Mouse (Mus musculus) A20 (cell line): ENCODE results near the gene Pkp1.

Experiments
- DNase-seq: peaks from one replicate; pipeline ENCODE4 v3.0.0-alpha.2; 2011; ENCODE audit warnings: low read depth, low spot score

Pkp1 gene

DNA sequence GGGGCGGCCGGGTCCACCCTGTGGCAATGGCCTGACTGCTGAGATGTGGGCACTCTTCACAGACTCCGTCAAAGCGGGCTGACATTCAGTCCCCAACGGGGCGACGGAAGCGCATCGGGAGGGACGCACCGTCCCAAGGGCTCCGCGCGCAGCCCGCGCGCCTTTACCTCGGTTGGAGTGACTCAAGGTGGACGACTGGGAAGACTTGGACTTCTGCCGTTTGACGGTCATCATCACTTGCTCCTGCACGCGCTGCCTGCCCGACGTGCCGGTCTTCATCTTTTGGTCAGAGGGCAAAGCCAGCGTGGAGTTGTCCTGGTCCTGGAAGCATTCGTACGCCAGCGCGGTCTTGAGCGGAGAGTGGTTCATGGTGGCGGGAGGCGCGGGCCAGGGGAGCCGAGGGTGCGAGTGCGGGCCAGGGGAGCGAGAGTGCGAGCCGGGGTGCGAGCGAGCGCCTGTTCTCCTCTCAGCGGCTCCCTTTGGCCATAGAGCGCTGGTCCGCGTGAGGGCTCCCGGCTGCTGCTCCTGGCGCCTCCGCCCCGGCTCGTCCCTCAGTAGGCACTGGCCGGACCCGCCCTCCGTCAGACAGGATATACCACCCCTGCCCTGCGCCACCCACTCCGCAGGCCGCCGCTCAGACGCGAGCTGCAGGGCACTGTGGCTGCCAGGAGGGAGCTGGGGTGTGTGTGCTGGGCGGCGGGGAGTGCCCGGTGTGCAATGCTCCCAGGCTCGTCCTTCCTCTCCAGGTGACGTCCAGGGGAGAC is at the start of gene Pkp1:
Gene Pkp1 (minus strand): TSS at position 564 of the 764 bp plus-strand sequence.
- no peak for DNase-seq

DNA sequence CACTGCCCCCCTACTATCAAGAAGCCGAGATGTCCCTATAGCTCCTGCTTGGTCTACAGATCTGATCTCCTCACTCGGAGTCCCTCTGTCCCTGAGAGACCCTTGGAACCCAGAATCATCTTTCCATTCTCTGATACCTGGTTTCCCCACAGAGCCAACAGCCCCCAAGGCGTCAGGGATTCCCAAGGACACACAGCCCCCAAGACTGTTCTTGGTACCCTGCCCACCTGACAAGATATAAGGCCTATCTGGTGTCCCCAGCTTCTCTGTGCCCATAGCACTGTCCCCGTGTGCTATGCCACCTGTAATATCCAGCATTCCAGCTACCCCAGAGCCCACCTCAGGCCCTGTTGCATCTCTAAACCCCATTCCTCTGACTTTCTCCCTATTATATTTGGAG is 48.7 kb upstream of the Pkp1 start:
- no peak for DNase-seq

DNA sequence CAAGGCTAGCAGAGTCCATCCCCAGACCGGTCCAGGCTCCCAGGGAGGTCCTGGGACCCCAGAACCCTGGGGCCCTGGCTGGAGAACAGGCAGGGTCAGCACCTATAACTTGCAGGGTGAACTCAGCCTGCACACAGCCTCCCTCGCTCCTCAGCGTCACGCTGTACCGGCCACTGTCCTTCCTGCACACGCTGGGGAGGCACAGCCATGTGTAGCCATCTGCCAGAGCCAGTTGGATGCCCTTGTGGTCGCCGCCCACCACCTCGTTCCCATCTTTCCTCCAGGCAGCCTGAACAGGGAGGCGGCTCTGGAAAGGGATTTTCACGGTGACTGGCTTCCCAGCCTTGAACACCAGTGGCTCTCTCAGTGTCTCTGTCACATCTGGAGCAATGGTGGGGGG is 45.6 kb upstream of the Pkp1 start:
- no peak for DNase-seq

DNA sequence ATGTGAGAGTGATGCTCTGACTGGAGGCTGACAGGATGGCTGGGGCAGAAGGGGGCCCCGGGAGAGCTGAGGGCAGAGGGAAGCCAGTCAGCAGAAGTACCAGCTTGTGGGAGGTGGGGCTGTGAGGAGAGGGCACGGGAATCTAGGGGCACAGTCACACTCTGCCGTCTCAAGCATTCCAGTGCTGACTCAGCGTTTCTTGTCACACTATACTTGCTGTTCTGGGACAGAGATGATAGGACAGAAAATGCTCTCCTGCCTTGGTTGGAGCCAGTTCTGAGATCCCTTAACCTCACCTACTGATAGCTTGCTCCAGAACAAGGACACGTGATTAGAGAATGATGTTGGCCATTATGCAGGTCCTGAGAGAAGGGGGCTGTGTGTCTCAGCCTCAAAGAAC is 44.2 kb upstream of the Pkp1 start:
- no peak for DNase-seq

DNA sequence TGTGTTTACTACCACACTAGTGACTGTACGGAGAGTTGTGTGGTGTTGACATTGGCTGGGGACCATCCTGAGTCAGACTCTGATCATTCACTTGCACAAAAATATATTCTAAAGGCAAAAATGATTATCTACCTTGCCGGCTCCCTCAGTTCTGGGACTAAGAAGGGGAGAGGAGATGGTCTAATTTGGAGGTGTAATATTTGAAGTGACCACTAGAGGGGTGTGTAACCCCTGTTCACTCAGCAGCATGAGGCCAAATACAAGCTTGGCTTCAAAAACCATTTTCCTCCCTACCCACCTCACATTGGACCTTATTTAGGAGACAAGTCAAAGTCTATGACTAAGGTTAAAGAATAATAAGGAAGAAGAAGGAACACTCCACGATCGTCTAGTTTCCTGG is 39.5 kb upstream of the Pkp1 start:
- peak; percentile 61 for DNase-seq

DNA sequence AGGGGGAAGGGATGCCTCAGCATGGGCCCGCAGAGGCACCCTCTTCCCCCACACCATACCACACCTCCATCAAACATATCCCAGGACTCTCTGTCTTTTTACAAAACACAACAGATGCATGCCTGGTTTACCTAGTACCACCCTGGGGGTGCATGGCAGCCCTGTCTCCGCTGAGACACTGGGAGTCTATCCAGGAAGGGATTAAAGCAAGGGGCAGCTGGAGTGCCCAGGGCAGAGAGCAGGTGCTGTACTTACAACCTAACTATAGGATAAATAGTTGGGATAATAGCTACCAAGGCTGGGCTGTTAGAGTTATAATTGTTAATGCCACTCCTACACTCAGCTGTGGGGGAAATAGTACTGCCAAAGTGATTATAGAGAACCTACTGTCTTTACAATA is 29.9 kb upstream of the Pkp1 start:
- no peak for DNase-seq

DNA sequence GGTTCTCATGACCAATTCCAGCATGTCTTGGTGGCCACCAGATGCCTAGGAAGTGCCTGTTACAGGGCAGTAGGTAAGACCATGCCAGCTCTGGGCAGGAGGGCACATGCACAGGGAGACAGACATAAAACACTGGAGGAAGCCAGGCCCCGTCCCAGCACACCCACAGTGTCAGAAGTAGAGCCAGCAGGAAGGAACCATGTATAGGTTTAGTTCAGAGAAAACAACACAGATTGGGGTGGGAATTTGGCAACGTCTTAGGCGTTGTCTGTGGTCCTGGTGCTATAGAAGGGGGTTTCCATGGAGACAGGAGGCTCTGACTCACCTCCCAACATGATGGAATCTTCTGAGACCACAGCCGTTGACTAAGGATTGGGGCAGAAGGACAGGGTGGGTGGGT is 27.2 kb upstream of the Pkp1 start:
- DNase-seq, result no peak

DNA sequence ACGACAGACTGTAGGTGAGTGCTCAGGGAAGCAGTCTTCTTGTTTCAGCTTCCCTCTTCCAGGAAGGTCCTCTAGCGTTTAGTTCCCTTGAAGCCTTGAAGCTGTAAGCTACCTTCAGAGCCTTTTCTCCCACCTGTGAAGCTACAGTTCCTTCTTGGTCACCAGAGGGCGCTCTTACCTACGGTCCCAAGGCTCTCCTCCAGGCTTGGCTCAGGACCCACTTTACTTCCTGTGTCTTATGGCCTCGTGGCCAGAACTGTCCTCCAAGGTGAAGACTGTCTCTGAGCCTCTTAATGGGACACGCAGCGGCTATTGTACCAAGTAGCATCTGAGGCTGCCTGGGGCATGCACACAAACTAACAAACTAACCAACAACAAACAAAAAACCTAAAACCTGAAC is 26.7 kb upstream of the Pkp1 start:
- peak; percentile 74 for DNase-seq

DNA sequence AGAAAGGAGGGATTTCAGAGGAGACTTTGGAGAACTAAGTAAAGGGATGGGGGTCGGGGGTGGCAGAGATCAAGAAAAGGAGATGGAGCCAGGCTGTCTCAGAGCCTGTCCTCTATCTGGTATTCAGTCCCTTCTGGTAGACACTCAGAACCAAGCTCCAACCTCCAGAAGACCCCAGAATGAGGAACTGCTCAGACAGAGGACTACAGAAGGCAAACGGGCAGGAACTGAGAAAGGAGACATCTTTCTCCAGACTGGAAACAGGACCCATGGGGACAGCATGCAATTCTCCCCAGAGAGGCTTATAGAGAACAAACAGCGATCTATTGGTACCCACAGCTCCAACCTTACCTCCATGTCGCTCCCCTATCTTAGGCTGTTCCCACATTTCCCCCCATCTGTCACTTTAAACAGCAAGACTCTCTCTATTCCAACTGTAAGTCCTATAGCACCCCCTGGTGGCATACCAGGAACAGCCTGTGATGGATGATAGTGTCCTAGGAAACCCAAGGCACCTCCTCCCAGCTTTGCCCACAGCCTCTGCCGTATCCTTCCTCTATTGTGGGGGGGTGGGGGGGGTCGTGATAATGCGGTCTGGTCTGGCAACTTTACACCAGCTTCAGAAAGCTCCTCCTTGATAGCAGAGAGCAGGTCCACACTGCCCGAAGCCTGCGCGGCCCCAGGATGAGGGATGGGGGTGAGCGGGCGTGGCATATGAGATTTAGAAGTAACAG is 25.7 kb upstream of the Pkp1 start:
- DNase-seq, result peak; percentile 71

DNA sequence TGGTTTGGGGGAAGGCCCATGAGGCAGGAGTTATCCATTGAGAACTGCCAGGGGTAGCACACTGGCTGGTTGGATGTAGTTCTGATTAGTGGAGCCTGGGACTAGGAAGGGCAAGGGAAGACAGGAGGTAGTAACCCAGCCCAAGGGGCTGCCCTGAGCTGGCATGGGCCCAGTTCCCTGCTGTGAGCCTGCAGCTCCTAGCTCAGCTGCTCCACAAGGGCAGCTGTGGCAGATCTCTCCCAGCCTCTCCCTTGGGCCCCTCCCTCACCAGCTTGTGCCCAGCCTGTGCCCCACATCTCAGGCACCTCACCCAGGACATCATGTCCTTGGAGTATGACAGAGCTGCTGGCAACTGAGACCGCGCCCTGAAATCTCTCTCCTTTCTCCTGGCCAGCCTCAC is 24.7 kb upstream of the Pkp1 start:
- no peak for DNase-seq

DNA sequence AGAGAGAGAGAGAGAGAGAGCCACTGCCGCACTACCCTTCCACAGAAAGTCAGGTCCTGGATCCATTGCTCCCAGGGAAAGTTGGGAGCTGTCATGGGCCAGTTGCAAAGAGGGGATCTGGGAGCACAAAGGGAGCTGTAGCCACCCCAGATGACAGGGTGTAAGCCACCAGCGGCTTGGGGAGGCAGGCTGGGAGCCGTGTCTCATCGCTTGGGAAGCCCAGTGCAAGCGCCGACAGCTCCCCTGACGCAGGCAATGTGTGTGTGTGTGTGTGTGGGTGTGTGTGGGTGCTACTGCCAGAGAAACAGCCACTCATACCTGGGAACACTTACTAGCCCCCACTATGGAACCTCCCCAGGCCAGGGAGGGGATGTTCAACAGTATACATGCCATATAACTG is 23.1 kb upstream of the Pkp1 start:
- no peak for DNase-seq

DNA sequence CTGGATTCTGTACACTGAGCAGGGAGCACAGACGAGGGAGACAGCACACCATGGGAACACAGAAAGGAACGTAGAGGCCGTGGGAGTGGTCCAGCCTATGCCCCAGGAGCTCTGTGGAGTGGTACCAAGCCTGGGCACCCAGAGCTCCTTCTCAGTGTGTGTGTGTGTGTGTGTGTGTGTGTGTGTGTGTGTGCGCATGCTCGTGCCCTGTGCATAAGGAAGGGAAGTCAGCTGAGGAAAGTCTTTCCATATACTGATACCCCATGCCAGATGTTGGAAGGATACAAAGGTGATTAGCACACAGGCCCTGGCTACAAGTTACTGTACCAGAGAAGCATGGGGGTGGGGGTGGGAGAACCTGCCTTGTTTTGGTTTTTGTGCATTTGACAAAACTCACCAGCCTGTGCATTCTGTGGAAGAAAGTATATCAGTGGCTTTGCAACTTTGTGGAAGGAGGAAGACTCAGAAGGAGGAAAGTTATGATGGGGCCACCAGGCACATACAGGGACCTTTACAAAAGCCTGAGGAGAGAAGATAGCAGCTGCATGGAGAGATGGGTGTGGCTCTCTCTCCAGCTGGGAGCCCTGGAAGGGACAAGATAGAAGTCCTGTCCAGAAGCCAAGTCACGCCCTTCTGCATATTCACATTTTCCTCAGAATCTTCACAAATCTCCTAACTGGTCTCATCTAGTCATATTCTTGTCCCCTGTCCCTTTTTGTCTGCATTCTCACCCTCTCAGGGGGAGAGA is 22.4 kb upstream of the Pkp1 start:
- no peak for DNase-seq

DNA sequence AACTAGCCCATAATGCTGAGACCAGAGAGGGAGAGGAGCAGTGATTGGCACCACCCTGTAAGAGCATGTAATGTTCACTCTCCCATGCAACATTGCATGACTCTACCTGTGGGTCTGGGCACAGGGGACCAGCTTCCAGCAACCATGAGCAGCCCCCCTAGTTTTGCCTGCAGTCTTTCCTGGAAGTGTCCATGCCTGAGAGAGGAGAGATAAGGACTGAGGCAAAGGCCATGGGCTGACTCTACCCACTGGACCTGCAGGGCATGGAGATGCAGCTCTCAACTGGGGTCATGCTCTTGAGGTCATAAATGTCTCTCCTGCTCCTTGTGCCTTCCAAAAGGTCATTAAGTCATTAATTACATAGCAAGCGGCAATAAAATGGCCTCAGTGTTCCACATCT is 17.1 kb upstream of the Pkp1 start:
- no peak for DNase-seq

DNA sequence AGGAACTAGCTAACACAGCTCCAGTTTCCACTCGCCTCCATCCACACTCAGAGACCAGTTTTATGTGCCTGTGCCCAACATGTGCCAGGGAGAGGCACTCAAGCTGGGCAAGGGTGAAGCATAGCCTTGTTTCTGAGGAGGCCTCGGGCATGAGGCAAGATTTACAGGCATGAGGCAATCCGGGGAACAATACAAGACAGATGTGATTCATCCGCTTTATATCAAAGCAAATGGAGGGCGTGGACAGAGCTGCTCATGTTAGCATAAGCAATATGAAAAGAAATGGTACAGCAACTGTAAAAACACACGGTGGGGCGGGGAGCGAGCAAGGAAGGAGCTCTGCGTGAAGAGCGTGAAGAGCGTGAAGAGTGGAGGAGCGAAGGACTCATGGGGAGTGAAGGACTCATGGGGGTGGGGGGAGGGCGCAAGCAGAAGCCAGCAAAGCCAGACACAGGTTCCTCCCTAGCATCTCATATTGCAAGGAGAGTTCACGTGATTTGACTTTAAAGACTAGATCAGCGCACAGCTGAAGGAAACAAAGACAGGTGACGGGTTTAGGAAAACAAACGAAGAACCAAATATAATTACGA is 14.8 kb upstream of the Pkp1 start:
- DNase-seq, result no peak

DNA sequence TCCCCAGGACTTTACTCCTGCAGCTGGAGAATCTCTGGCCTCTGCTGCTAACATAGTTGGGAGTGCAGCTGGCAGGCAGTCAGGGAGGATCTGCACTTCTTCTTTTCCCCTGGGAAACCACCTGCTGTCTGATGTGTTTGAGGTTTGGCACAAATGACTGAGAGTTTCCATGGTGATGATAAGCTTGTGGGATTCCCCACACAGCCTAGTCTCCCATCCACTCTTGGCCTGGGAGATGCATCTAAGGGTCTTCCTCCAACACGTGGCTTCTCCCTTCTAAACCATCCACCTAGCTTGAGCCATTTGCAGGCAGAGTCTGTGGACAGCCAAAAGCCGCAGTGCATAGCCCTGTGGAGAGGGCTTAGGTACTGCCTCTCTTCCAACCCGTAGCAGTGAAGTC is 10.9 kb upstream of the Pkp1 start:
- DNase-seq, result peak; percentile 41

DNA sequence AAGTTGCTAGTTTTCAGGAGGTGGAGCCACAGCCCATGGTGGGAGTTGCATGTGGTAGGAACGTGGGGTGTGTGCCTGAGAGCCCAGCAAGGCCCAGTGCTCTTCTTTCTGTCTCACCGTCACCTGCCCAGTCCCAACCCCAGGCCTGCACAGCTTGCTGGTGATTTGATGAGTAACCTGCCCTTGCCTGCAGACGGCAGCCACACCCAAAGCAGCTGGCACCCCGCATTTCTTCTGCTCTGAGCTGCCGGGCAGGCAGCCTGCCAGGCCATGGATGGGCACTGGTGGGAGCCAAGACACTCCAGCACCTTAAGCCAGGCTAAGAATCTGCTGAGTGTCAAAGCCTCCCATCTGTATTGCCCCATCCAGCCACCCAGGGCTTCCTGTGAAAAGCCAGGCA is 6.8 kb upstream of the Pkp1 start:
- no peak for DNase-seq

DNA sequence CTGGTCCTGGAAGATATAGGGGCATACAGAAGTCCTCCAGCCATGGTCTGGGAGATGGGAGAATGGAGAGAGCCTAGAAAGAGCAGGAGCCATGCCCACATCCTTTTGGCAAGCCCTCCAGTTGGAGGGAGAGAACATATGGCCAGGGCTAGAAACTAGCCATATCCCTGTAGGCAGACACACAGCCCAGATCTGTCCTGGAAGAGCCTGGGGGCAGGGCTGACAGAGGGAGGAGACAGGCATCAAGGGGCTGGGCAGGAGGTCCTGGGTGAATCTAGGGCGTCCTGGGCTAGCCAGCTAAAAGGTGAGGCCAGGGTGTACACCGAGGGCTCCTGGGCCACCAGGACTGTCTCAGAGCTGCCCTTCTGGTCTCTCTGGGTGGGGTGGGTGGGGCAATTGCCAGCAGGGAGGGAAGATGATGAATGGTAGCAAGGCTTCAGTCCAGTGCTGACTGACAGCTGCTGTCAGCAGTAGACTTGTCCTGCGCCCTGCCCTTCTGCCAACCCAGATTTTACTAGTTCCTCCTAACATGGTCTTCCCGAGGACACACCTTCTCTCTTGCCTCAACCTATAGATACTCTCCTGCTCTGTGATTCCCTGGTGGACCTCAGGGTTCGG is 5.5 kb upstream of the Pkp1 start:
- no peak for DNase-seq

DNA sequence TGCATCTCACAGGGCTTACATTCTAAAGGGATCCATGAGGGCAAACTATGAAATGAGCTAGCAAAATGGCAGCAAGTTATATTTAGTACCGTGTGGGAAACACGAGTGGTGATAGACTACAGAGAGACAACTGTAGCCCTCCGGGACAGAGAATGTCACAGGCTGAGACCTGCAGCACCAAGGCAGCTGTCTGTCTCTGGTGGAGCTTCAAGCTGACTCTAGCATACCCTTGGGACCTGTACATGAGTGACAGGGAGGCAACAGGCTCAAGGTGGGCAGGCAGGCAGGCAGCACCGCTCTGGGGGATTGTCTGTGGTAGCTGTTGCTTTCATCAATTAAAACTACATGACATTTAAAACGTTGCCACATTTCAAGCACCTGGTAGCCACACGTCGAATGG is 4.2 kb upstream of the Pkp1 start:
- no peak for DNase-seq

DNA sequence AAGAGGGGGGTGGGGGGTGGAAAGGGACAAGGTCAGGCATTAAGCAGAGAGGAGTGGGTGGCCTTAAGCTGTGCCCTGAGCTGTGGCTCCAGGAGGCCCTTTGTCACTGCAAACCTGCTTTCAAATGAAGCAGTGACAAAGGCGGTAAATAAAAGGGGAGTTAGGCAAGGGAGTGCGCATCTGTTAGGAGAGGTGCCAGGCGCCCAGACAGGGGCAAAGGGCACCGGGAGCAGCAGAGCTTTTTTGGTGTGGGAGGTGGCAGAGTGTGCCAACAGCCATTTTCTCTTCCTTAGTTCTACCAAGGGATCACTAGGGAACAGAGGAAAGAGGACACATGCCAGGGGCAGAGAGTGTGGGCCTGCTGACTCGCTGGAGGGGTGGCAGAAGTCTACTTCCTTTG is 1.8 kb downstream of the Pkp1 start:
- no peak for DNase-seq

DNA sequence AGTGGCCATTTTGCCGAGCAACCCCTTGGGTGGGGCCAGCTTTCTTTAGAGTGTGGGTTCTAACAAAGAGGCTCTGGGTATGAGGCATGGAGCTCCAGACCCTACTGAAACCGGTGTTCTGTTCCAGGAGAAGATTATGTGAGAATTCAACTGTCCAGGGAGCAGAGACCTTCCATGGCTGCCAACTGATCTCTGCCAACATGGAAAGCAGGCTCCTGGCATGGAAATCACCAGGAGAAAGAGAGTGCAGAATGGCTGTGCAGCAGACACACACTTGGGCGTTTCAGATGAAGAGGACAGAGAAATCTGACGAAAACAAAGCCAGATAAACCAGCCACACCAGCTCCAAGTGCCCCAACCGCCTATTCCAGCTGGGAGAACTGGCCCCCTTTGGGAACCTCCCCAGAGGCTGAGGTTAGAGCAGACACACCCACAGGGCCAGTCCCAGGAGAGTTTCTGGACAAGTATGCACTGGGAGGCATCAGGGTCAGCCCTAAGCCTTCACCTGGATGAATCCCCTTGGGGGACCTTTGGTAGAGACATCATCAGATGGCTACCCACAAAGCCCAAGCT is 2.4 kb downstream of the Pkp1 start:
- DNase-seq, result no peak

DNA sequence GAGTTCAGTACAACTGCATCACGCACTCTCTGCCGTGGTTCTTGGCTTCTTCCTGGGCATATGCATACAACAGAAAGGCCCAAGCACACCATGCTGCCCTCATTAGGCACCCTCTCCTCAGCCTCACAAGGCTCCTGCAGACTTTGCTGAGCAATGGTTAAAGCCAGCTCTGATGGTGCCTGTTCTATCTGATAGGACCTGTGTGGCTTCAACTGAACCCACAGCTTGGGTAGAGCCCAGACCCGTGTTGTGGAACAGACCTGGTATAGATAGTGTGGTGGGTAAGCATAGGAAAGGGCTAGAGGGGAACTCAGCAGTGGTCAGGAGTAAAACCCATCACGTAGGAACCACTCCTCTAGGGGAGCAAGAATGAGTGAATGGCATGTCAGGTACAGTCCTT is 5.3 kb downstream of the Pkp1 start:
- DNase-seq, result no peak

DNA sequence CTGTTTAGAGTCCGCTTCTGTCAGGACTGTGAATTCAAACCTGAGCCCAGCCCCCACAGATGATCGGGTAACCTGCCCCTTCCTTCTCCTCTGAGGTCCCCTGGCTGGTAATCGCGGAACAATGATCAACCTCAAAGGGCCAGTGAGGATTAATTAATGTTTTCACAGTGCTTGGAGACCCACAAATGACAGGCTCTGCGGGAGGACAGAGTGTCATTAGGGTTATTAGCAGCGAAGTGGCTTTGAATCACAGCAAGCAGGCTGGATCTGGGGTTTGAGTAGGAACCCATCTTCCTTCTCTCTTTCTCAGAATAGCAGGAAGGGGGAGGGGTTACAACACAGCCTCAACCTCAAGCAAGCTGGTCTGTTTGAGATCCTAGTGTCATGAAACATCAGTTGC is 9.6 kb downstream of the Pkp1 start:
- DNase-seq, result no peak
